Mouse (Mus musculus): ENCODE measurements around the gene Gm49384. TPM values are rescaled to one million over a fixed set of nuclear protein-coding genes. Genes with fewer than 3 reads are reported as not detected.

The Gm49384 gene
- polyA plus RNA-seq (2012; rRNA removed): 1.1 and 3.1 TPM in 2 replicates

GRCm38 (mm10) chr12:69204052-69204833, at the start of gene Gm49384:
Gm49384 (minus strand) TSS chr12:69204267.
- TF ChIP-seq CTCF (IDR thresholded peaks at IDR 0.05; ENCODE audit: extremely low read depth, insufficient read depth, low read length) (no peak), POLR2A (IDR thresholded peaks at IDR 0.05; ENCODE audit: extremely low read depth, insufficient read depth, low read length) (no peak)
- Histone ChIP-seq H3K4me1 (ENCODE audit: control insufficient read depth, insufficient read depth, low read length) (no peaks in the 10 kb centered on the region), H3K27ac (ENCODE audit: insufficient read depth, low read length) (no peak within 1 kb of the TSS), H3K4me3 (ENCODE audit: insufficient read depth, low read length) (no peak within 1 kb of the TSS)

DNA sequence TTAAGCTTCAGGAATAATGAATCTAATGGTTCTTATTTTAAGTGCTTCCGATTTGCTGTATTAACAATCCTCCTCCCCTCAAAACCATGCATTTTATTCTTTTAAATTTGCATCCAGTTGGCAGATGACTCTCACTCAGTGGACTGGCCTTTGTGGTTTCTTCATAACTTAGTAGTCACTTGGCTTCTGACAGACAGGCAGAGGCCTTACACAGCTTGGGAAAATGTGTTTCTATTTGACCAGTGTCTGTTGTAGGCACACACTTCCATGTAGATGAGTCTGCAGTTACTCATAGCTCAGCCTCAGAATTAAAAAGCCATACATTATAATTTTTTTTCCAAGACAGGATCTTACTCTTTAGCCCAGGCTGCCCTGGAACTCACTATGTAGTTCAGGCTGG, 49.7 kb upstream of the Gm49384 start:
- H3K4me3 ChIP-seq (ENCODE audit: insufficient read depth, low read length): no peak overlapping the region
- TF ChIP-seq POLR2A (IDR thresholded peaks at IDR 0.05; ENCODE audit: extremely low read depth, insufficient read depth, low read length) (no peak), CTCF (IDR thresholded peaks at IDR 0.05; ENCODE audit: extremely low read depth, insufficient read depth, low read length) (no peak)
- no peak overlapping the region for H3K27ac ChIP-seq (ENCODE audit: insufficient read depth, low read length)
- no peaks in the 10 kb centered on the region for H3K4me1 ChIP-seq (ENCODE audit: control insufficient read depth, insufficient read depth, low read length)

DNA sequence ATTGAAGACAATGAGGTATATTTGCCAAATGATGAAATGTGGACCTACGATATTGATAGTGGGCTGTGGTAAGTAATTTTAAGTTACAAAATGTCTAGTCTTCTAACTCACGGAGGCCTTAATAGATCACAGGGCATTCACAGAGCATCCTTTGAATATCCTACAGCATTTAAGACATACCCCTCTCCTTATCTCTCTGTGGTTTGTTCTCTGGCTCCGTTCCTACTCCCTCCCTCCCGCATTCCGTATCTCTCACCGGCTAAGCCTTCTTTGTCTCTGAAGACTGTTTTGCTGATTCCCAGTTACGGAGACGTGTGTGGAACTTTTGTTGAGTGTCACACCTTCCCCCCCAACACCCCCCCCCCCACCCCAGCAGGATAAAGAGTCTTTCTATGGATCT, 46.7 kb upstream of the Gm49384 start:
- TF ChIP-seq CTCF (IDR thresholded peaks at IDR 0.05; ENCODE audit: extremely low read depth, insufficient read depth, low read length): no peak
- TF ChIP-seq POLR2A (IDR thresholded peaks at IDR 0.05; ENCODE audit: extremely low read depth, insufficient read depth, low read length): no peak
- H3K27ac ChIP-seq (ENCODE audit: insufficient read depth, low read length): no peak overlapping the region
- no peaks in the 10 kb centered on the region for H3K4me1 ChIP-seq (ENCODE audit: control insufficient read depth, insufficient read depth, low read length)
- no peak overlapping the region for H3K4me3 ChIP-seq (ENCODE audit: insufficient read depth, low read length)

GRCm38 (mm10) chr12:69249766-69250165, 45.7 kb upstream of the Gm49384 start:
- Histone ChIP-seq H3K4me1 (ENCODE audit: control insufficient read depth, insufficient read depth, low read length) (no peaks in the 10 kb centered on the region), H3K27ac (ENCODE audit: insufficient read depth, low read length) (no peak overlapping the region), H3K4me3 (ENCODE audit: insufficient read depth, low read length) (no peak overlapping the region)
- no peak for TF ChIP-seq POLR2A (IDR thresholded peaks at IDR 0.05; ENCODE audit: extremely low read depth, insufficient read depth, low read length)

GRCm38 (mm10) chr12:69241771-69242431, 37.8 kb upstream of the Gm49384 start:
- H3K4me1 ChIP-seq (ENCODE audit: control insufficient read depth, insufficient read depth, low read length): peaks cover 2% of the 10 kb centered on the region; the same call in 1 of the 2 replicates
- TF ChIP-seq POLR2A (IDR thresholded peaks at IDR 0.05; ENCODE audit: extremely low read depth, insufficient read depth, low read length) (peak; percentile 48; the same call in 1 of the 2 replicates), CTCF (IDR thresholded peaks at IDR 0.05; ENCODE audit: extremely low read depth, insufficient read depth, low read length) (no peak)
- H3K4me3 ChIP-seq (ENCODE audit: insufficient read depth, low read length): peak overlapping the region; percentile 94
- H3K27ac ChIP-seq (ENCODE audit: insufficient read depth, low read length): peak overlapping the region; percentile 84

GRCm38 (mm10) chr12:69241405-69241770, 37.3 kb upstream of the Gm49384 start:
- TF ChIP-seq POLR2A (IDR thresholded peaks at IDR 0.05; ENCODE audit: extremely low read depth, insufficient read depth, low read length) (no peak), CTCF (IDR thresholded peaks at IDR 0.05; ENCODE audit: extremely low read depth, insufficient read depth, low read length) (no peak)
- Histone ChIP-seq H3K4me3 (ENCODE audit: insufficient read depth, low read length) (peak overlapping the region; percentile 94), H3K27ac (ENCODE audit: insufficient read depth, low read length) (peak overlapping the region; percentile 84), H3K4me1 (ENCODE audit: control insufficient read depth, insufficient read depth, low read length) (peaks cover 2% of the 10 kb centered on the region; the same call in 1 of the 2 replicates)

DNA sequence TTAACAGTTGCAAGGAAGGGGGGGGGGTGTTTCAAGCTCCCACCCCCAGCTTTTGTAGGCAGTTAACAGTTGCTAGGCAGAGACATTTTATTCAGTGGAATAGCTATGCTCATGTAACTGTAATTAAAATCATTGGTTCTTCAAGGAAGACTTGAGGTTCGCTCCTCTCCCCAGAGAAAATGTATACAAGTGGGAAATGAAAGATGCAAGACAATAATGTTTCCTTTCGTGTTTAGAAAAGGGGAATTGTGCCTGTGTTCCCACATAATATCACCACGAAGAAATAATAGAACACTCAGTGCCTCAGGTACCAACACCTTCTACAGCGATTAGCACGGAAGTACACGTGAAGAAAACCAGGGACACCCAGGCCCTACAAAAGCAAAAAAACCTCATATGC, 36.8 kb upstream of the Gm49384 start, which contains the start of gene Klhdc1:
Gene Klhdc1, plus strand, starts transcription at position 301 of the 400 bp plus-strand sequence.
- H3K27ac ChIP-seq (ENCODE audit: insufficient read depth, low read length): peak within 1 kb of the TSS; percentile 84
- TF ChIP-seq POLR2A (IDR thresholded peaks at IDR 0.05; ENCODE audit: extremely low read depth, insufficient read depth, low read length): no peak
- no peak for TF ChIP-seq CTCF (IDR thresholded peaks at IDR 0.05; ENCODE audit: extremely low read depth, insufficient read depth, low read length)
- peak within 1 kb of the TSS; percentile 94 for H3K4me3 ChIP-seq (ENCODE audit: insufficient read depth, low read length)
- peaks cover 2% of the 10 kb centered on the region; the same call in 1 of the 2 replicates for H3K4me1 ChIP-seq (ENCODE audit: control insufficient read depth, insufficient read depth, low read length)

DNA sequence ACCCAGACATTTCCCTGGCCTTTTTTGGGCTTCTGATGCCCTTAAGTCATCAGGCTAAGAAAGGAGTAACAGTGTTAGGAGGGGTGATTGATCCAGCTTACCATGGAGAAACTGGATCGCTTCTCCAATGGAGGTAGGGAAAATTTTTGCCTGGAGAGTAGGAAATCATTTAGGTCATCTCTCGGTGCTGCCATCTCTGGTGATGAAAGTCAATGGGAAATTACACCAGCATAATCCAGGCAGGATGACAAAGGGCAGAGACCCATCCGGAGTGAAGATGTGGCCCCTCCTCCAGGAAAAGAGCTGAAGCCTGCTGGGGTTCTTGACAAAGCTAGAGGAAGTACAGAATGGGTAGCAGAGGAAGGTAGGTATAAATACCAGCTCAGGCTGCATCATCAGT, 34.2 kb upstream of the Gm49384 start:
- no peak overlapping the region for H3K4me3 ChIP-seq (ENCODE audit: insufficient read depth, low read length)
- H3K27ac ChIP-seq (ENCODE audit: insufficient read depth, low read length): no peak overlapping the region
- TF ChIP-seq POLR2A (IDR thresholded peaks at IDR 0.05; ENCODE audit: extremely low read depth, insufficient read depth, low read length) (no peak), CTCF (IDR thresholded peaks at IDR 0.05; ENCODE audit: extremely low read depth, insufficient read depth, low read length) (0 out of 2 replicates have a peak, but pooled peaks have one; percentile 2)
- H3K4me1 ChIP-seq (ENCODE audit: control insufficient read depth, insufficient read depth, low read length): peaks cover 2% of the 10 kb centered on the region; the same call in 1 of the 2 replicates

GRCm38 (mm10) chr12:69235782-69236181, 31.7 kb upstream of the Gm49384 start:
- Histone ChIP-seq H3K4me1 (ENCODE audit: control insufficient read depth, insufficient read depth, low read length) (no peaks in the 10 kb centered on the region), H3K27ac (ENCODE audit: insufficient read depth, low read length) (no peak overlapping the region), H3K4me3 (ENCODE audit: insufficient read depth, low read length) (no peak overlapping the region)
- TF ChIP-seq POLR2A (IDR thresholded peaks at IDR 0.05; ENCODE audit: extremely low read depth, insufficient read depth, low read length) (no peak), CTCF (IDR thresholded peaks at IDR 0.05; ENCODE audit: extremely low read depth, insufficient read depth, low read length) (no peak)
